Mouse (Mus musculus): Measurements from ENCODE around the gene Mepe. TPM values are rescaled to one million over a fixed set of nuclear protein-coding genes. Genes with fewer than 3 reads are reported as not detected.

Mepe gene
- not detected for total RNA-seq (2023)

DNA sequence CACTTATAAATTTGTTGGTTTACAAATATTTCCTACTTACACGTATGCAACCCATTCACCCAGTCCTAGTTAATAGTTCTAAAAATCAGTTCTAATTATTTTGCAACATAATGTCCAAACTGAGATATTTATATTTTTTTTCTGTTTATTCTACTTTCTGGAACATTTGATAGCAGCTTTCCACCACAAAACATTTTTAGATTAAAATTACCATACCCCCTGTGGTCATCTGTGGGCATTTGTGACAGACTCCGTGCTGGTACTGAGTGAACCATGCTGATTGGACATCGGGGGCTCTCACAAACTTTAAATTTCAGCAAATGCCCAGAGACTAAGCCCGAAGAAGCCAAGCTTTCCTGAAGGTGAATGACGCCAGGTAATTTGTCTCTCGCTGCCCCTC, at the start of gene Mepe:
TSS of gene Mepe (plus strand) at position 301 of the 400 bp plus-strand sequence.

DNA sequence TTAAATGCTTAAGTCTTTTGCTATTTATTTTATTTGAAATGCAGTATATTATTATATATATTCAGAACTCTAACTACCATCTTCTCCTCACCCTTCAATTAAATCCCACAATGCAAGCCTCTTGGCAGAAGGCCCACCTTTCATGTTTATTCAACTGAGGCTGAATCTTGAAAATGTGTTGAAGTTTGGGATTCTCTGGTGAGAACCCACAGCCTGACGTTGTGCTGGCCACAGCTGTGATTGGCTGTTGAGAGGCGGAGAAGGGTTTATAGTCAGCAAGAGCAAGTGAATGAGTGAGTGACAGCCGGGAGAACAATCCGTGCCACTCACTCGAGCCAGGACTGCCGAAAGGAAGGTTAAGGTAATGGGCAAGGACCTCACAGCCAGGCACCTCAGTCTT, 26.1 kb upstream of the Mepe start, which contains the start of gene Ibsp:
TSS of gene Ibsp (plus strand) at position 178 of the 400 bp plus-strand sequence.

Other genes starting within 250 kb of the Mepe start
- not detected for gene Gm17660, start 247.7 kb upstream of the Mepe start, total RNA-seq (2023)
- 0.33 TPM for gene Sparcl1, start 211.6 kb upstream of the Mepe start, total RNA-seq (2023)
- not detected for gene Dspp, start 154.6 kb upstream of the Mepe start, total RNA-seq (2023)
- not detected for gene Dmp1, start 122.7 kb upstream of the Mepe start, total RNA-seq (2023)
- gene Ibsp, start 26.2 kb upstream of the Mepe start, total RNA-seq (2023) = not detected
- gene Spp1, start 109.8 kb downstream of the Mepe start, total RNA-seq (2023) = not detected
- 0.47 TPM for gene Pkd2, start 134.1 kb downstream of the Mepe start, total RNA-seq (2023)
- 9.2 TPM for gene BC005561, start 183.0 kb downstream of the Mepe start, total RNA-seq (2023)

Measured in CD4-positive naive resting alpha-beta T cell, adult 57 days (primary cell).